10 mouse cellular contexts compared by ENCODE assay signal in the genomic region with DNA sequence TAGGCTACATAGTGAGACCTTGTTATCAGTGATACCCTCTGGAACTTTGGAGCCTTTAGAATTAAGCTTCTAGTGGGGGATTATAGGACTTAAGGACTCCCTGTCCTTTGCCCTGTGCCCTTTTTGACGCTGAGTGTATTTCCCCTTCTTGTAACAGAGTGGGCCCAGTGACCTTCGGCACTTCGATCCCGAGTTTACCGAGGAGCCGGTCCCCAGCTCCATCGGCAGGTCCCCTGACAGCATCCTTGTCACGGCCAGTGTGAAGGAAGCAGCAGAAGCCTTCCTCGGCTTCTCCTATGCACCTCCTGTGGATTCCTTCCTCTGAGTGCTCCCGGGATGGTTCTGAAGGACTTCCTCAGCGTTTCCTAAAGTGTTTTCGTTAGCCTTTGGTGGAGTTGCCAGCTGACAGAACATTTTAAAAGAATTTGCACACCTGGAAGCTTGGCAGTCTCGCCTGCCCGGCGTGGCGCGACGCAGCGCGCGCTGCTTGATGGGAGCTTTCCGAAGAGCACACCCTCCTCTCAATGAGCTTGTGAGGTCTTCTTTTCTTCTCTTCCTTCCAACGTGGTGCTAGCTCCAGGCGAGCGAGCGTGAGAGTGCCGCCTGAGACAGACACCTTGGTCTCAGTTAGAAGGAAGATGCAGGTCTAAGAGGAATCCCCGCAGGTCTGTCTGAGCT.
DNase-seq lines count a peak whose midpoint lies in the region; ATAC-seq lines count a peak whose summit lies in the region.
"Had no signal": no experiment of that assay in that cellular context is flagged by ENCODE, and none has a peak within 500 bp of the region (broad histone marks: within the 10 kb centered on the region; RNA-seq: fewer than 3 reads in every experiment).

No protein-coding gene starts in this region.

- peaks cover 25% of the 10 kb centered on the region for H3K4me1 ChIP-seq in hindbrain, embryonic 13.5 days (replicated peaks)
- no peaks in the 10 kb centered on the region for H3K4me1 ChIP-seq in hindbrain, embryonic 11.5 days (replicated peaks; ENCODE audit: control insufficient read depth, insufficient read depth, low read length)
- H3K4me1 ChIP-seq in heart, embryonic 15.5 days (replicated peaks): no peaks in the 10 kb centered on the region
- H3K4me1 ChIP-seq in liver, embryonic 16.5 days (ENCODE audit: control insufficient read depth, low read depth, low read length): no peaks in the 10 kb centered on the region; the same call in none of the 2 replicates

- H3K4me3 ChIP-seq in hindbrain, embryonic 13.5 days: 0 out of 2 replicates have a peak overlapping the region, but pooled peaks have one; percentile 1
- H3K4me3 ChIP-seq in hindbrain, embryonic 11.5 days (ENCODE audit: low read depth, low read length): no peak overlapping the region
- peak overlapping the region; percentile 29 for H3K4me3 ChIP-seq in heart, embryonic 15.5 days
- no peak overlapping the region for H3K4me3 ChIP-seq in liver, embryonic 16.5 days (ENCODE audit: low read depth, low read length)

- peaks cover 25% of the 10 kb centered on the region for H3K36me3 ChIP-seq in hindbrain, embryonic 13.5 days
- H3K36me3 ChIP-seq in hindbrain, embryonic 11.5 days (ENCODE audit: control insufficient read depth, insufficient read depth, low read length): no peaks in the 10 kb centered on the region
- H3K36me3 ChIP-seq in heart, embryonic 15.5 days: no peaks in the 10 kb centered on the region
- no peaks in the 10 kb centered on the region for H3K36me3 ChIP-seq in liver, embryonic 16.5 days (ENCODE audit: control insufficient read depth, insufficient read depth)

- H3K27ac ChIP-seq in hindbrain, embryonic 13.5 days: no peak overlapping the region
- no peak overlapping the region for H3K27ac ChIP-seq in hindbrain, embryonic 11.5 days (ENCODE audit: low read depth, low read length)
- H3K27ac ChIP-seq in heart, embryonic 15.5 days: no peak overlapping the region
- no peak overlapping the region for H3K27ac ChIP-seq in liver, embryonic 16.5 days (ENCODE audit: low read length)

- H3K9ac ChIP-seq in hindbrain, embryonic 13.5 days: no peak overlapping the region
- no peak overlapping the region for H3K9ac ChIP-seq in hindbrain, embryonic 11.5 days (ENCODE audit: low read depth, low read length)
- H3K9ac ChIP-seq in heart, embryonic 15.5 days: no peak overlapping the region
- no peak overlapping the region for H3K9ac ChIP-seq in liver, embryonic 16.5 days (ENCODE audit: low read depth, low read length)

- no peak for ATAC-seq in hindbrain, embryonic 13.5 days (ENCODE audit: low FRiP score)
- no peak for ATAC-seq in hindbrain, embryonic 11.5 days (ENCODE audit: low FRiP score)
- no peak for ATAC-seq in heart, embryonic 15.5 days (replicated peaks; ENCODE audit: insufficient number of reproducible peaks, insufficient read depth, low FRiP score, low read depth)
- ATAC-seq in liver, embryonic 16.5 days (ENCODE audit: low read depth): no peak

- 0 out of 2 replicates have a peak, but pooled peaks cover 9% of the 10 kb centered on the region for H3K27me3 ChIP-seq in hindbrain, embryonic 13.5 days
- no peaks in the 10 kb centered on the region for H3K27me3 ChIP-seq in hindbrain, embryonic 11.5 days (ENCODE audit: control insufficient read depth, insufficient read depth, low read length)
- H3K27me3 ChIP-seq in heart, embryonic 15.5 days: no peaks in the 10 kb centered on the region
- H3K27me3 ChIP-seq in liver, embryonic 16.5 days (ENCODE audit: control insufficient read depth, insufficient read depth, low read depth, low read length): peaks cover 6% of the 10 kb centered on the region

- H3K4me2 ChIP-seq in hindbrain, embryonic 13.5 days: peak overlapping the region; percentile 26
- H3K4me2 ChIP-seq in hindbrain, embryonic 11.5 days (replicated peaks; ENCODE audit: low read depth, low read length): no peak overlapping the region
- H3K4me2 ChIP-seq in heart, embryonic 15.5 days: peak overlapping the region; percentile 93
- H3K4me2 ChIP-seq in liver, embryonic 16.5 days (ENCODE audit: low read depth, low read length): 0 out of 2 replicates have a peak overlapping the region, but pooled peaks have one; percentile 6

- DNase-seq in hindbrain, embryonic 11.5 days (ENCODE audit: low spot score): no peak
- DNase-seq in ES-CJ7 (ENCODE audit: low read depth, low spot score): peak; percentile 41
- DNase-seq in layer of hippocampus, postnatal 25 days (ENCODE audit: extremely low spot score in 1 of 2, low spot score in 1 of 2): no peak
- DNase-seq in gastrocnemius, adult 8-10 months (ENCODE audit: low spot score in 2 of 2): no peak
- DNase-seq in thymus, postnatal 36 days: no peak
- DNase-seq: lung, postnatal 14 days; thymus, postnatal 14 days had no signal

- no peaks in the 10 kb centered on the region for H3K9me3 ChIP-seq in hindbrain, embryonic 13.5 days
- H3K9me3 ChIP-seq in hindbrain, embryonic 11.5 days (ENCODE audit: control insufficient read depth, low read length): no peaks in the 10 kb centered on the region
- no peaks in the 10 kb centered on the region for H3K9me3 ChIP-seq in heart, embryonic 15.5 days (replicated peaks)
- no peaks in the 10 kb centered on the region for H3K9me3 ChIP-seq in liver, embryonic 16.5 days (replicated peaks; ENCODE audit: control insufficient read depth, low read length)

- 85% methylated on average over 28 of the region's 28 CpGs for WGBS in hindbrain, embryonic 13.5 days
- WGBS in hindbrain, embryonic 11.5 days: 84% methylated on average over 28 of the region's 28 CpGs
- WGBS in heart, embryonic 15.5 days: 72% methylated on average over 28 of the region's 28 CpGs
- 73% methylated on average over 28 of the region's 28 CpGs for WGBS in liver, embryonic 16.5 days (ENCODE audit: insufficient replicate concordance)

Comparison
In these comparisons a context has a peak if more than half of its experiments do, and no peak if none do; other contexts are left out.
1. H3K4me3 ChIP-seq: peak in hindbrain, embryonic 13.5 days (single experiment) and heart, embryonic 15.5 days (single experiment); none in hindbrain, embryonic 11.5 days (single experiment) and liver, embryonic 16.5 days (single experiment).